Mouse (Mus musculus): ENCODE data around the gene Slc25a43.

- TF ChIP-seq CTCF (IDR thresholded peaks at IDR 0.05; ENCODE audit: borderline replicate concordance, insufficient read depth, low read length) = no peak
- no peak for TF ChIP-seq POLR2A (IDR thresholded peaks at IDR 0.05; ENCODE audit: low read depth, low read length)
These were observed 73.0 kb downstream of the Slc25a43 start for GRCm38 (mm10) chrX:36816368-36816899.
